Mouse (Mus musculus) forebrain, postnatal 0 days (tissue): ENCODE data around the gene Pgpep1. TPM values are rescaled to one million over a fixed set of nuclear protein-coding genes. Genes with fewer than 3 reads are reported as not detected.
A peak's percentile ranks its signal among the peaks of the same experiment; 100 is the strongest.

Source experiments
- ATAC-seq: fragments of 200-750 bp; cut with Nextera tagmentation; 2 replicates; pipeline ENCODE4 v1.8.0; 2017; ENCODE audit warnings: mild to moderate bottlenecking, moderate library complexity
- DNase-seq: peaks from one replicate; pipeline ENCODE4 v3.0.0-alpha.2; 2015
- H3K27ac ChIP-seq: fragments of 300-500 bp; sonication (generic); 2 replicates; pipeline ENCODE4 v1.5.1; 2014; ENCODE audit warnings: low read depth, mild to moderate bottlenecking, antibody characterized with exemption, low read length, moderate library complexity, mixed read lengths
- H3K27me3 ChIP-seq: fragments of 300-500 bp; sonication (generic); 2 replicates; pipeline ENCODE4 v1.6.1; 2014; ENCODE audit warnings: mild to moderate bottlenecking, low read length, mixed read lengths; ENCODE audit not compliant: insufficient read depth
- H3K36me3 ChIP-seq: fragments of 300-500 bp; sonication (generic); 2 replicates; pipeline ENCODE4 v1.6.1; 2014; ENCODE audit warnings: mild to moderate bottlenecking, moderate library complexity; ENCODE audit not compliant: insufficient read depth
- H3K4me1 ChIP-seq: fragments of 300-500 bp; sonication (generic); 2 replicates; pipeline ENCODE4 v1.6.1; 2014; ENCODE audit warnings: antibody characterized with exemption; ENCODE audit not compliant: insufficient read depth
- H3K4me2 ChIP-seq: fragments of 300-500 bp; sonication (generic); 2 replicates; pipeline ENCODE4 v1.6.1; 2014; ENCODE audit warnings: low read depth, mild to moderate bottlenecking, moderate library complexity
- H3K4me3 ChIP-seq: fragments of 300-500 bp; sonication (generic); 2 replicates; pipeline ENCODE4 v1.5.1; 2014; ENCODE audit warnings: low read depth, low read length, mixed read lengths
- H3K9ac ChIP-seq: fragments of 300-500 bp; sonication (generic); 2 replicates; pipeline ENCODE4 v1.6.1; 2014; ENCODE audit warnings: mild to moderate bottlenecking
- H3K9me3 ChIP-seq: fragments of 300-500 bp; sonication (generic); 2 replicates; pipeline ENCODE4 v1.6.1; 2016; ENCODE audit warnings: low read length
- CTCF ChIP-seq: sonication (generic); IDR thresholded peaks from 2 replicates; pipeline ENCODE4 v1.5.1; 2016; ENCODE audit warnings: antibody characterized with exemption, control low read depth, low read depth
- WGBS: fragments of 180-500 bp; shearing (Covaris S2); extraction: QIAGEN DNeasy Blood & Tissue Kit; methylation state at CpG from one replicate; pipeline ENCODE4 v1.1.7; 2014; 5-methylcytosine and 5-hydroxymethylcytosine counted together
- polyA plus RNA-seq: library from polyadenylated mRNA; unstranded; fragments of >200 nt; fragmentation: Nextera tagmentation; extraction: Ambion mirVana; gene quantifications from 2 replicates; pipeline ENCODE4 v1.2.1, GENCODE M21; 2015
- total RNA-seq: library from RNA; depleted of rRNA; stranded (reverse); fragments of >200 nt; gene quantifications from 2 replicates; pipeline ENCODE4 v1.2.3, GENCODE M21; 2014

Pgpep1 gene
- total and polyA plus RNA-seq, 2 experiments from 2014 or later: 22.1 to 26.1 TPM

DNA sequence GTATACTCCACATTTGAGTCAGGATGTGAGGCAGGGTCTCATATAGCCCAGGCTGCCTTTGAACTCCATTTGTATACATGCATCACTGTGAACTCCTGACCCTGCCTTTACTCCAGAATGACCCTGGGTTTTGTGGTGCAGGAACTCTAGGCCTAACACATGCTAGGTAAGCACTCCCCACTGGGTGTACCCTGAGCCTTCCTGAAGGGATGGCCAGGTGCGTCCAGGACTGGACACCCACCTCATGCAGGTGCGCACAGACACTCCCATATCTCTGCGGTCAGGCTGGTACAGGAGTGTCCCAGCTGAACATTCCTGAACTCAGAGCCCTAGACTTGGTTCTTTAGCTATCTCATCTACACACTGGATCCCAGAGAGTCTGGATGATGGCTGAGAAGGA, 13.9 kb upstream of the Pgpep1 start:
- peaks cover 16% of the 10 kb centered on the region for H3K36me3 ChIP-seq
- peak overlapping the region; percentile 96 for H3K27ac ChIP-seq
- H3K4me3 ChIP-seq: peak overlapping the region; percentile 66
- ATAC-seq (no peak), DNase-seq (no peak)
- peaks cover 14% of the 10 kb centered on the region for H3K4me1 ChIP-seq
- peak overlapping the region; percentile 67 for H3K9ac ChIP-seq
- H3K9me3 ChIP-seq: no peaks in the 10 kb centered on the region
- H3K4me2 ChIP-seq: peak overlapping the region; percentile 55
- no peaks in the 10 kb centered on the region for H3K27me3 ChIP-seq
- TF ChIP-seq CTCF: no peak
- WGBS: 84% methylated on average over 3 of the region's 3 CpGs

DNA sequence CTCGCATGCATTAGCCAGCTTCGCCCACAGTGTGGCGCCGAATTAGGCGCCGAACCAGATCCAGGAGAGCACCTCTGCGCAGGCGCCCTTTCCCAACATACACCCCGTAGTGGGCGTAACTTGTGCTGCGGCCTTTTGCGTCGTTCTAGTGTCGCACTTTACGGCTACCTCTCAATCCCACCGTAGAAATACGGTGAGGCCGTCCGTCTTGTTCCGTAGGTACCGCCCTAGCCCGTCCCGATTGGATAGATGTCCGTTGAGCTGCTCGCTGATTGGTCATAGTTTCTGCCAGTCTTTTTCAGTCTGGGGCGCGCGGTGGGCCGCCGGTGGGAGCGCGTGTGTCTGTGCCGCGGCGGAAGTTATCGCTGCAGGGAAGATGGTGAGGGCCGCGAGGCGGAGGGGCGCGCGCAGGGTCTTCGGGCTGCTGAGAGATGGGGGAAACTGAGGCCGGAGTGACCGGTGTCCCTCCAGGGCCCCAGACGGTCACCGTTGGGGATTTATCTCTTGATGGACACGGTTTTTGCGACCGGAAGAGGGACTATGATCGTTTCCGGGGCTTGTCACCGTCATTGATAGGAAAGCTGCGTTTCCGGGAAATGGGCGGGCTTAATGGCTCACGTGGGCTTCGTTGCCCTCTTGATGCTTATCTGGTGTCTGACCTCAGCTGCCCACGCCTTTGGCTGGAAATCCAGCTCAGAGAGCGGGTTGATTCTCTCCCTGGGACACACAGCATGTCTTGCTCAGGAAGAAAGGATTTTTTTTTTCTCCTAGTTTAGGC, 13.1 kb upstream of the Pgpep1 start, which contains the start of gene Lsm4:
Lsm4 (plus strand) TSS at position 170 of the 778 bp plus-strand sequence.
- peak within 1 kb of the TSS; percentile 55 for H3K4me2 ChIP-seq
- WGBS: under 1% methylated on average over 60 of the region's 60 CpGs

DNA sequence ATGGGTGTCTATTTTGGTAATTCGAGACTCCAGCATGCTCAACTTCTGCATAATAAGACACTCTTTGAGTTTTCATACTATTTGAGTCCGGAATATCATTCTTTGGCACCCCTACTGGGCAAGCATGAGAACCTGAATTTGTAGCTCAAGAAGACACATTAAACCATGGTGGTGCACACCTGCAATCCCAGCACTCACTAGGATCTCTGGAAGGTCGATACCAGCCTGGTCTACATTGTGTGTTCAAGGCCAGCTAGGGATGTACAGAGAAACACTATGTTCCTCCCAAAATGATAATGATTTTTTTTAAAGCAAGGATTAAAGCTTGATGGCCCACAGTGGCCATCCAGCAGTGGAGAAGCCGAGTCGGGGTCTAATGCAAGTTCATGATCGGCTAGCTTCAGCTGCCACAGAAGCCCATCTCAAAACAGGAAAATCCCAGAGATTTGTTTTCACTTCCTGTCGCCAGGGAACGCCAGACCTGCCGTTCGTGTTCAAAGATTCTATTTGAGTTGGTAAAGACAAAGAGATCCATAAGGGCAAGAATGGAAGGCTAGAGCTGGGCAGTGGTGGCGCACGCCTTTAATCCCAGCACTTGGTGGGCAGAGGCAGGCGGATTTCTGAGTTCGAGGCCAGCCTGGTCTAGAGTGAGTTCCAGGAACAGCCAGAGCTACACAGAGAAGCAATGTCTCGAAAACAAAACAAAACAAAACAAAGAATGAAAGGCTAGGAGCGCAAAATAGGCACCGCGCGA, 12.3 kb upstream of the Pgpep1 start:
- Histone ChIP-seq H3K36me3 (peaks cover under 1% of the 10 kb centered on the region; the same call in 1 of the 2 replicates), H3K9me3 (no peaks in the 10 kb centered on the region), H3K27me3 (no peaks in the 10 kb centered on the region), H3K4me3 (peak overlapping the region; percentile 31), H3K4me2 (peak overlapping the region; percentile 47), H3K9ac (peak overlapping the region; percentile 53), H3K27ac (peak overlapping the region; percentile 91), H3K4me1 (peaks cover 14% of the 10 kb centered on the region)
- ATAC-seq: no peak
- WGBS: 35% methylated on average over 19 of the region's 19 CpGs
- peak; percentile 22 for DNase-seq
- no peak for TF ChIP-seq CTCF

More for the DNA sequence above, 13.1 kb upstream of the Pgpep1 start, which contains the start of gene Lsm4:
- peaks cover 14% of the 10 kb centered on the region for H3K4me1 ChIP-seq
- H3K4me3 ChIP-seq: peak within 1 kb of the TSS; percentile 66
- H3K27ac ChIP-seq: peak within 1 kb of the TSS; percentile 96
- H3K9me3 ChIP-seq: no peaks in the 10 kb centered on the region
- TF ChIP-seq CTCF: peak; percentile 82
- H3K27me3 ChIP-seq: no peaks in the 10 kb centered on the region
- H3K36me3 ChIP-seq: peaks cover 8% of the 10 kb centered on the region
- ATAC-seq (peak; percentile 97), DNase-seq (peak; percentile 100)
- peak within 1 kb of the TSS; percentile 67 for H3K9ac ChIP-seq

DNA sequence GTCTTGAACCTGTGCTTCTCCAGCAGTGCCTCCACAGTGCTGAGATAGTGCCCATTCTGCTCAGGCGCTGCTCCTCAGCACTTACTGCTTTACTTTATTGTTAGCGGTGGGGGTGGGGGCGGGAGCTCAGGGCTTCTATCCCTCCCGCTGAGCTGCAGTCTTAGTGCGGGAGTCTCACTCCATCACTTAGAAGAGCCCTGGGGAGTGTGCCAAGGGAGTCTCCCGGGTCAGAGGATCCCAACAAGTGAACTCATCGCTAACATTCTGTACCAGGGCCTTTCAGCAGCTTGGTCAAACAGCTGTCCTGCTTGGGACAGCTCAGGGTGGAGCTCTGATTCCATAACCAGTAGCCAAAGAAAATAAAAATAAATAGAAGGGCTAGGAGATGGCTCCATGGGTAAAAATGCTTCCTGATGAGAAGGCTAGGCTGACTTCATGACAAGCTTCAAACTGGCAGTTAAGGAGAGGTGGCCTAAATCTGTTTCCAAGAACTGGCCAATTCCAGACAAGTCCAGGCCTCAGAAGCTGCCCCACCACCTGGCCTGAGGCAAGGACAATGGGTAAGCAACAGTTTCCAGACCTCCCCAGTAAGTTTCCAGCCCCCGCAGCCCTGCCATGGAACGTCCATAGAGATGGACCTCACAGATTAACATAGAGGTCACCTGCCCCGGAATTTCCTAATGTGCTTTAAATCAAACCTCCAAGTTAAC, 11.6 kb upstream of the Pgpep1 start:
- H3K27ac ChIP-seq: no peak overlapping the region
- no peak overlapping the region for H3K4me2 ChIP-seq
- H3K9me3 ChIP-seq: no peaks in the 10 kb centered on the region
- no peak for TF ChIP-seq CTCF
- H3K27me3 ChIP-seq: no peaks in the 10 kb centered on the region
- H3K9ac ChIP-seq: no peak overlapping the region
- ATAC-seq (no peak), DNase-seq (no peak)
- WGBS: 61% methylated on average over 10 of the region's 10 CpGs
- H3K36me3 ChIP-seq: no peaks in the 10 kb centered on the region
- H3K4me3 ChIP-seq: no peak overlapping the region
- H3K4me1 ChIP-seq: peaks cover 14% of the 10 kb centered on the region

DNA sequence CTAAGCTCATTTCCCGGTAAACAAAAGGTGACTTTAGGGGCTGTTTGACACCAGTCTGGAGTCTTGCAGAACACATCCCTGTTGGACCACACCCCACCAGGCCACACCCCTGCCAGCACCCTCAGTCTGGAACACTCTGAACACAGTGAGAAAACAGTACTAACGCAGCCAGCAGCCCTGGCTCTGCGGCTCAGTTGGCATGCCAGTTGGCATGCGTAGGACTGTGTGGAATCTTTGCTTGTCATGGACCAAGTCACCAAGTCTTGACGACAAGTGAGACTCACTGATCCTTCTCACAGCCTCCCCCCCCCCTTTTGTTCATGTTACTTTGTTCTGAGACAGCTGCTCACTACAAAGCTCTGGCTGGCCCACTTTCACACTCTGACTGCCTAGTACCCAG, 6.9 kb upstream of the Pgpep1 start:
- ATAC-seq: peak; percentile 79
- DNase-seq: peak; percentile 49

DNA sequence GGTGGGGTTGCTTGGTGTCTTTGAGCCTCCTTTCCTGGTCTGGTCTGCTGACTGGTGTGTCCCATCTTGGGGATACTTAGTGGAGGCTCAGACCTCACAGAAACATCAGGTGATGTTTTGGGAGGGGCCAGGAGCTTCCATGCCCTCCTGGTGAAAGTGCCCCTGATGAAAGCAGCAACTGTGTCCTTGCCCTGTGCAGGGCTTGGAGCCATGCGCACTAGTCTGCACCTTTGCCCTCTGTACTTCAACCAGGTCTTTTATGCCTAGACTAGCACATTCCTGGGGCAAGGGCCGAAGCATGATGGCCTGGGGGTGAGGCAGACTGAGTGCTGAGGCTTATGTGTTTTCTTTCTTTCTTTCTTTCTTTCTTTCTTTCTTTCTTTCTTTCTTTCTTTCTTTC, 5.4 kb upstream of the Pgpep1 start:
- Histone ChIP-seq H3K36me3 (no peaks in the 10 kb centered on the region), H3K4me1 (no peaks in the 10 kb centered on the region), H3K9ac (no peak overlapping the region), H3K27me3 (no peaks in the 10 kb centered on the region), H3K9me3 (no peaks in the 10 kb centered on the region), H3K27ac (no peak overlapping the region), H3K4me2 (no peak overlapping the region), H3K4me3 (no peak overlapping the region)
- DNase-seq: no peak
- TF ChIP-seq CTCF: no peak
- no peak for ATAC-seq
- 86% methylated on average over 2 of the region's 2 CpGs for WGBS

More for the DNA sequence above, 6.9 kb upstream of the Pgpep1 start:
- H3K9me3 ChIP-seq: no peaks in the 10 kb centered on the region
- TF ChIP-seq CTCF: no peak
- WGBS: 51% methylated on average over 5 of the region's 5 CpGs
- no peak overlapping the region for H3K27ac ChIP-seq
- H3K27me3 ChIP-seq: no peaks in the 10 kb centered on the region
- no peak overlapping the region for H3K9ac ChIP-seq
- 0 out of 2 replicates have a peak, but pooled peaks cover under 1% of the 10 kb centered on the region for H3K4me1 ChIP-seq
- no peaks in the 10 kb centered on the region for H3K36me3 ChIP-seq
- no peak overlapping the region for H3K4me3 ChIP-seq
- H3K4me2 ChIP-seq: no peak overlapping the region
